Mouse (Mus musculus) hindbrain, embryonic 13.5 days (tissue): Measurements from ENCODE around the gene Acsm2. TPM values are rescaled to one million over a fixed set of nuclear protein-coding genes. Genes with fewer than 3 reads are reported as not detected.
"Not testable (repeated sequence)": the region's sequence is repeated elsewhere in the genome, so short reads cannot be mapped to it uniquely, and the experiment has no call there.

Source experiments
- ATAC-seq: fragments of 200-750 bp; cut with Nextera tagmentation; 2 replicates; pipeline ENCODE4 v1.8.0; 2017; ENCODE audit warnings: moderate TSS enrichment; ENCODE audit not compliant: low FRiP score
- H3K27ac ChIP-seq: fragments of 300-500 bp; sonication (generic); 2 replicates; pipeline ENCODE4 v1.5.1; 2015; ENCODE audit warnings: inconsistent platforms, mild to moderate bottlenecking, moderate library complexity
- H3K27me3 ChIP-seq: fragments of 300-500 bp; sonication (generic); 2 replicates; pipeline ENCODE4 v1.6.1; 2015; ENCODE audit warnings: mild to moderate bottlenecking, inconsistent platforms
- H3K36me3 ChIP-seq: fragments of 300-500 bp; sonication (generic); 2 replicates; pipeline ENCODE4 v1.6.1; 2015; ENCODE audit warnings: mild to moderate bottlenecking, inconsistent platforms
- H3K4me1 ChIP-seq: fragments of 300-500 bp; sonication (generic); replicated peaks from 2 replicates; pipeline ENCODE4 v1.6.1; 2015; ENCODE audit warnings: inconsistent platforms
- H3K4me2 ChIP-seq: fragments of 300-500 bp; sonication (generic); 2 replicates; pipeline ENCODE4 v1.6.1; 2015; ENCODE audit warnings: inconsistent platforms, mild to moderate bottlenecking, moderate library complexity
- H3K4me3 ChIP-seq: fragments of 300-500 bp; sonication (generic); 2 replicates; pipeline ENCODE4 v1.5.1; 2015; ENCODE audit warnings: mild to moderate bottlenecking, inconsistent platforms
- H3K9ac ChIP-seq: fragments of 300-500 bp; sonication (generic); 2 replicates; pipeline ENCODE4 v1.6.1; 2015; ENCODE audit warnings: mild to moderate bottlenecking, inconsistent platforms
- H3K9me3 ChIP-seq: fragments of 300-500 bp; sonication (generic); 2 replicates; pipeline ENCODE4 v1.6.1; 2016; ENCODE audit warnings: inconsistent platforms
- whole genome bisulfite sequencing: fragments of 180-500 bp; shearing (Covaris S2); methylation state at CpG from one replicate; pipeline ENCODE4 v1.1.7; 2015; 5-methylcytosine and 5-hydroxymethylcytosine counted together
- polyA plus RNA-seq: library from polyadenylated mRNA; unstranded; fragments of >200 nt; fragmentation: Nextera tagmentation; extraction: Ambion mirVana; gene quantifications from 2 replicates; pipeline ENCODE4 v1.2.1, GENCODE M21; 2015

Gene Acsm2
- polyA plus RNA-seq, 1 experiment from 2014 or later: not detected

DNA sequence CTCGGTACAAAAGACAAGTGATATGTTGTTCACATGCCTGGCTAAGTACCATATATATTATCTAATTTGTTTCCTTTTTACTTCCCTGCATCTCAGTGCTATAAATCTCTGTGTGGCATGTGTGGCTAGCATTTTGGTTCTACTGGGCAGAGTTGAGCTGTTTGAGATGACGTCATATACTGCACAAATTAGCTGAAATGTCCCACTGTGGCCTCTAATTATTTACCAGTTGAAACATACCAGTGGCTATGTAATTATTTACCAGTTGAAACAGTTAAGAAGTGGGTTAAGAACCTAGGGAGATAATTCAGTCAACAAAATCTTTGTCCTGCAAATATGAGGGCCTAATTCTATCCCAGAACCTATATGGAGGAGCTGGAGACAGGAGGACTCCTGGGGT is 26.6 kb upstream of the Acsm2 start:
- 68% methylated on average over 2 of the region's 2 CpGs for WGBS
- no peaks in the 10 kb centered on the region for H3K9me3 ChIP-seq
- no peak overlapping the region for H3K4me3 ChIP-seq
- peaks cover 5% of the 10 kb centered on the region for H3K4me1 ChIP-seq
- H3K36me3 ChIP-seq: no peaks in the 10 kb centered on the region
- no peak overlapping the region for H3K27ac ChIP-seq
- no peaks in the 10 kb centered on the region for H3K27me3 ChIP-seq
- no peak overlapping the region for H3K9ac ChIP-seq
- H3K4me2 ChIP-seq: no peak overlapping the region
- ATAC-seq: no peak

DNA sequence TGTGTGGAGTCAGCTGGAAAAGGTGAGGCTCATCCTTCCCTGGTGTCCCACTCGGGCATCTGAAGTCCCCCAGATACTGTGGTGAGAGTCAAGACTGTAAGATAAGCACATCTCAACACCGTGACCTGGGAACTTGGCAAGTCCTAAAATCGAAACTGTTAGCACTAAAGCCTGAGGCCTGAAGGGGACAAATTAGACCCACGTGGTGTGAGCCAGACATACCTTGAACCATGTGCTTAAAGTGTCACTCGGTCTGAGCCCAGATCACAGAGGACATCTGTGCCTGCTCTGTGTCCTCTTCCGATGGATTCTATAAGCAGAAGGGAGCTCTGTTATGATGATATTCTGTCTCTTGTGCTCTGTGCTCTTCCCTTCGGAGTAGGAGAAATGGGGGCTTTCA is 25.5 kb upstream of the Acsm2 start:
- no peaks in the 10 kb centered on the region for H3K9me3 ChIP-seq
- no peaks in the 10 kb centered on the region for H3K36me3 ChIP-seq
- ATAC-seq: no peak
- 88% methylated on average over 7 of the region's 7 CpGs for WGBS
- no peaks in the 10 kb centered on the region for H3K27me3 ChIP-seq
- H3K27ac ChIP-seq: no peak overlapping the region
- no peak overlapping the region for H3K4me3 ChIP-seq
- peaks cover 5% of the 10 kb centered on the region for H3K4me1 ChIP-seq
- H3K9ac ChIP-seq: no peak overlapping the region
- no peak overlapping the region for H3K4me2 ChIP-seq

DNA sequence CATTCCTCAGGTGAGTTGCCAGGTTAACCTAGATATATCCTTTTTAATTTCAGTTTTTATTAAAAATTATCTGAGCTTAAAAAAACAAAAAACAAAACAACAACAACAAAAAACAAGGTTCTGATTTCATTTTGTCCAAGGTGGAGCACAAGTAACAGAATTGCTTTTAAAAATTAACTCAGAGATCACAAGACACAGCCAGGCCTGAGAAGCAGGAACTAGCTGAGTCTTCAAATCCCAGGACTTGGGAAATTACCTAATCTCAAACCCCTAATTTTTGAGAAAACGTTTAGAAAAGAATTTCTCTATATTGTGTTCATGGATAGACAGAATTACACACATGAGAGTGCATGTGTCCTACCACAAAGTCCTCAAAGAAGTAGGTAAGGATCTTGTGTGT is 21.2 kb upstream of the Acsm2 start:
- no peak for ATAC-seq
- Histone ChIP-seq H3K9me3 (no peaks in the 10 kb centered on the region), H3K4me2 (no peak overlapping the region), H3K36me3 (no peaks in the 10 kb centered on the region), H3K9ac (no peak overlapping the region), H3K4me1 (no peaks in the 10 kb centered on the region), H3K4me3 (no peak overlapping the region), H3K27me3 (no peaks in the 10 kb centered on the region), H3K27ac (no peak overlapping the region)
- 73% methylated on average over 1 of the region's 1 CpGs for WGBS

DNA sequence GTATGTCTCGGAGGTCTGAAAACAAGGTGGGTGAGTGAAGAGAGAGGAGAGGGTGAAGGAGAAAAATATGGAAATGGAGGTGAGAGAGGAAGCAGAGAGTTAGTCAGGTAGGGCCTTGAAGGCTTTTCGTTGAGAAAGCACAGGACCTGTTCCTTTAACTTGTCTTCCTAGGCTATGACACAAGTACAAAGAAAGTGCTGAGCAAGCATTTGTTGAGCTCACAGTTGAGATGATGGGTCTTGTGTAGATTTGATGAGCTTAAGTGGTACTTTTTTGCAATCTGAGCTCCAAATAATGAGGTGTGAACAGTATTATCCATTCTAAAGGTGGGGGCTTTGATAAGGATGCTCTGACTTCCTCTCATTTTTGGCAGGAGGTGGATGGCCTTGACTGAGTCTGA is 19.8 kb upstream of the Acsm2 start:
- H3K9me3 ChIP-seq: no peaks in the 10 kb centered on the region
- H3K36me3 ChIP-seq: no peaks in the 10 kb centered on the region
- H3K4me3 ChIP-seq: no peak overlapping the region
- WGBS: 78% methylated on average over 2 of the region's 2 CpGs
- no peak overlapping the region for H3K4me2 ChIP-seq
- no peak overlapping the region for H3K27ac ChIP-seq
- H3K9ac ChIP-seq: no peak overlapping the region
- H3K27me3 ChIP-seq: no peaks in the 10 kb centered on the region
- no peaks in the 10 kb centered on the region for H3K4me1 ChIP-seq
- no peak for ATAC-seq

DNA sequence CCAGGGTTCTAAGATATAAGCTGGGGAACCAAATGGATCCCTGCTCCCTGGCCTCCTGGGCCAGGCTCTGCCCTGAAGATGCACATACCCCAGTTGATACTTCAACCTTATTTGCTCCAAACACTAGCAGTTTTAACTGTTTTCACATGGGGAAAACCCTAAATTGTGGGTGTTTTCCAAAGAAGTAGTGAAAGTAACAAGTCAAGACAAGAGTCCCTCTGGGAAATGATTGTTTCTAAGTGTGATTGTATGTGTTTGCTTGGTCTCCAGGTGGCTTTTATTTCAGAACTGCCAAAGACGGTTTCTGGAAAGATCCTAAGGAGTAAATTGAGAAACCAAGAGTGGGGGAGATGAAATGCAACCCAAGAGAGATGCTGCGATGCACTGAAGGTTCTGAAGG is 11.7 kb upstream of the Acsm2 start:
- Histone ChIP-seq H3K4me1 (no peaks in the 10 kb centered on the region), H3K9ac (no peak overlapping the region), H3K4me2 (no peak overlapping the region), H3K27me3 (no peaks in the 10 kb centered on the region), H3K36me3 (no peaks in the 10 kb centered on the region), H3K9me3 (no peaks in the 10 kb centered on the region), H3K27ac (no peak overlapping the region), H3K4me3 (no peak overlapping the region)
- 84% methylated on average over 2 of the region's 2 CpGs for WGBS
- ATAC-seq: no peak

DNA sequence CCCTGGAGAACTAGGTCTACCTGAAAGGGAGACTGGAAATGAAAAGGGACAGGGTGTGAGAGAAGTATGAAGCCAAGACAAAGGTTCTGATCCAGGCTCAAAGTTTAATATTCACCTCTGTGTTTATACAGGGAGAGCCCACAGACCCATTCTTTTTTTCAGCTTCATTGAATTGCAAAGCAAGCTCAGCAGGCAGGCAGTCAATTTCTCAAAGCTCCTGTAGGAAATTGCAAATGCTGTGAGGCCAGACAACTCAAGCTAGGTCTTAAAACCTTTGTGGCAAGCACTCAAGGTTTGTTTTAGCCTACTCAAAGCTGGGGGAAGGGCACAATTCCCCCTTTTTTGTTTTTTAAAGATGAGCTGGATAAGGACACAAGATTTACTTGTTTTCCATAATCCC is 8.6 kb upstream of the Acsm2 start:
- Histone ChIP-seq H3K9me3 (no peaks in the 10 kb centered on the region), H3K4me1 (no peaks in the 10 kb centered on the region), H3K9ac (no peak overlapping the region), H3K4me3 (no peak overlapping the region), H3K36me3 (no peaks in the 10 kb centered on the region), H3K27ac (no peak overlapping the region), H3K27me3 (no peaks in the 10 kb centered on the region), H3K4me2 (no peak overlapping the region)
- ATAC-seq: no peak

DNA sequence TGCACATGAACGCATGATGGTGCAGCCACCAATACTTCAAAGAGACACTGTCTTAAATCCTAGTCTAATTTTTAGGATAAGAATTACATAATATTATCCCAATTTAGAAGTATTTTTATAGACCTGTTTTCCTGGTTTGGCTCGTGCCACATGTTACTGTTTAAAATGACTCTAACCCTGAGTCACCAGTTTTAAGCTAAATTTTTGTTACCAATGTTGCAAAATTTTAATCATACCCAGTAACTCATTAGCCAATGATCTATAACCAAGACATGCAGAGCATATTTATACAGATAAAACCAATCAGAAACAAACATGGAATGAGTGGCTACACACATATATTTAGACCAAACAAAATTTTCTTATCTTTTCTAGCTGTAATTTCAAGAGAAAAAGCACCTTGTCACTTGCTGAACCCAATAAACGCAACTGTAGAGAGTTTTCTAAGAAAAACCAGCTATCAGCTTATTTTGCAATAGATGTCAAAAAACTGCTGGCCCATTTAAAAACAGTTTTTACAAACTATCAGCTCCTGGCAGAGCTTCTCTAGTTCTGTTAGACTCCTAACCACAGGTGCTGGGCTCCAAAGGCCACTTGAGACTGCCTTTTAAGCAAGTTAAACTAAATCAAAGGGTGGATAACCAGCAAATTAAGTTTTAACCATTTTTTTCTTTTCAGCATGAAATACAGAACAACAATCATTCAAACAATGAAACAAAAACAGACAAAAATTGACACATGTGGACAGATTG is 3.5 kb upstream of the Acsm2 start:
- Histone ChIP-seq H3K27me3 (no peaks in the 10 kb centered on the region), H3K4me2 (no peak overlapping the region), H3K9ac (no peak overlapping the region), H3K27ac (no peak overlapping the region), H3K4me1 (no peaks in the 10 kb centered on the region), H3K4me3 (no peak overlapping the region), H3K36me3 (no peaks in the 10 kb centered on the region), H3K9me3 (no peaks in the 10 kb centered on the region)
- 93% methylated on average over 3 of the region's 3 CpGs for WGBS
- ATAC-seq: no peak

DNA sequence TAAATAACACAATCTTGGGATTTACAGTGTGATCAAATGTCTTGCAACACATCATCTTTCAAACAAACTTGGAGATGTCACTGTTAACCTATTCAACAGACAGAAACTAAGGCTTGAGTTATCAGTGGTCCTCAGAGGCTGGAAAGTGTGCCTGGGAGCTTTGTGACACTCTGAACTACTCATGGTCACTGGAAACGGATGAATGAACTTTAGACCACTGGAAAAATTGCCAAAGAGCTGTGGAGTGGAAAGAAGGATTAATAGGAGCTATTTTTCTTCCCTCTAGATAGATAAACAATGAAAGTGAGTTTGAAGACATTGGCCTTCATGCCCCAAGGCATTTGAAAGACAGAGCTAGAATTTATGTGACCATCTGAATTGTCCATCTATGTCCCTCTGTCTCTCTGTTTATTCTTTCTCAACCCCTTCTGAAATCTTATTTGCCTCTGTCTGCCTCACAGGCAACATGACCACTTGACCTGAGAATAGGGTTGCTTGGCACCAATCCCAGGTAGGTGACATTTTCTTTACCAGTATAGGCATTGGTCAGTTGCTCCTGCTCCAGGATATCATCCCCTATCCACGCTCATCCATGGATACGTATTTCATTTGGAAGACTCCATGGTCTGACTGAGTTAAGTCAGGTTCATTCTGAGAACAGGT is 5.8 kb downstream of the Acsm2 start:
- H3K27ac ChIP-seq: no peak overlapping the region
- no peak overlapping the region for H3K4me3 ChIP-seq
- 82% methylated on average over 3 of the region's 3 CpGs for WGBS
- no peak overlapping the region for H3K4me2 ChIP-seq
- H3K4me1 ChIP-seq: no peaks in the 10 kb centered on the region
- H3K9me3 ChIP-seq: no peaks in the 10 kb centered on the region
- no peaks in the 10 kb centered on the region for H3K36me3 ChIP-seq
- ATAC-seq: no peak
- no peaks in the 10 kb centered on the region for H3K27me3 ChIP-seq
- H3K9ac ChIP-seq: no peak overlapping the region

DNA sequence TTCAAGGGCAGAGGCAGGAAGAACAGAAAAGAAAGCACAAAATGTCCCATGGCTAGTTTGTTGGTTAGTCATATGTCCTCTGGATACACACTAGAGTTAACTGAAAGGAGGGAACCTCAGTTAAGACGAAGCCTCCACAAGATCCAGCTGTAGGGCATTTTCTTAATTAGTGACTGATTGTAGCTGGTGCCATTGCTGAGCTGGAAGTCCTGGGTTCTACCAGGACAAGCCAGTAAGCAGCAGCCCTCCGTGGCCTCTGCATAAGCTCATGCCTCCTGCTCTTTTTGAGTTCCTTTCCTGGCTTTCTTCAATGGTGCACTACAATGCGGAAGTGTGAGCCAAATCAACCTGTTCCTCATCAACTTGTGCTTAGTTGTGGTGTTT is 6.3 kb downstream of the Acsm2 start:
- Histone ChIP-seq H3K4me3 (no peak overlapping the region), H3K27me3 (no peaks in the 10 kb centered on the region), H3K4me2 (no peak overlapping the region), H3K4me1 (no peaks in the 10 kb centered on the region), H3K9ac (no peak overlapping the region), H3K9me3 (no peaks in the 10 kb centered on the region), H3K27ac (no peak overlapping the region), H3K36me3 (no peaks in the 10 kb centered on the region)
- WGBS: 87% methylated on average over 3 of the region's 3 CpGs
- ATAC-seq: no peak

DNA sequence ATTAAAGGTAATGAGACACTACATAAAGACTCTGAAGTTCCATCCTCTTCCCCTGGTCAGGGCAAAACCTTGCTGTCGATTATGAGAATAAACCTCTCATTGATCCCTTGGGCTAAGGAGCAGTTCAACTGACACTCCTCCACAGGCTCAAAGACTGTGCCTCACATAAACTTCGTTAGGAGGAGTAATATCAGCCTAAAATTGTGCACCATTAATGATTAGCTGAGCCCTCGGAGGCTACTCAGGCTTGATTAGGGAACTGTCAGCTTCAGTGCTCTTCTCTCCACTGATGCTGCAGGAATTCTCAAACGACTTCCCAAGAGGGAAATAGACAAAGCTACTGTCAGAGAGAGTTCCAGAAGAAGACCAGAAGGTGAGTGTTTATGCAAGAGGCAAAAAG is 7.3 kb downstream of the Acsm2 start:
- no peaks in the 10 kb centered on the region for H3K9me3 ChIP-seq
- 59% methylated on average over 4 of the region's 4 CpGs for WGBS
- ATAC-seq: no peak
- H3K27ac ChIP-seq: no peak overlapping the region
- H3K27me3 ChIP-seq: no peaks in the 10 kb centered on the region
- no peaks in the 10 kb centered on the region for H3K36me3 ChIP-seq
- H3K4me2 ChIP-seq: no peak overlapping the region
- H3K9ac ChIP-seq: no peak overlapping the region
- no peak overlapping the region for H3K4me3 ChIP-seq
- no peaks in the 10 kb centered on the region for H3K4me1 ChIP-seq

DNA sequence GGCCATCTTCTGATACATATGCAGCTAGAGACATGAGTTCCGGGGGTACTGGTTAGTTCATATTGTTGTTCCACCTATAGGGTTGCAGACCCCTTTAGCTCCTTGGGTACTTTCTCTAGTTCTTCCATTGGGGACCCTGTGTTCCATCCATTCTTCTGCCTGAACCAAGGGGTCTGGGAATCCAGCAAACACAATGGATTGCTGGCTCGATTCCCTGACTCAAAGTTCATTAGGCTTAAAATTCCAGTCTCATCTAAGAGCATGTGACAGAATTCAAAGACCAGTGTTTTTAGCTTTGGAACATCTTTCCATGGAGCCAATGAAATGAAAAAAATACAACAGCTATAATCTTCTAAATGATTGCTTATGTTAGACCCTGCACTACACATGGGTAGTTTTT is 8.3 kb downstream of the Acsm2 start:
- not testable (repeated sequence) for H3K4me3 ChIP-seq, H3K9me3 ChIP-seq, H3K36me3 ChIP-seq, H3K27me3 ChIP-seq, H3K4me2 ChIP-seq, ATAC-seq, H3K9ac ChIP-seq, H3K4me1 ChIP-seq, H3K27ac ChIP-seq
- WGBS: 93% methylated on average over 2 of the region's 2 CpGs

DNA sequence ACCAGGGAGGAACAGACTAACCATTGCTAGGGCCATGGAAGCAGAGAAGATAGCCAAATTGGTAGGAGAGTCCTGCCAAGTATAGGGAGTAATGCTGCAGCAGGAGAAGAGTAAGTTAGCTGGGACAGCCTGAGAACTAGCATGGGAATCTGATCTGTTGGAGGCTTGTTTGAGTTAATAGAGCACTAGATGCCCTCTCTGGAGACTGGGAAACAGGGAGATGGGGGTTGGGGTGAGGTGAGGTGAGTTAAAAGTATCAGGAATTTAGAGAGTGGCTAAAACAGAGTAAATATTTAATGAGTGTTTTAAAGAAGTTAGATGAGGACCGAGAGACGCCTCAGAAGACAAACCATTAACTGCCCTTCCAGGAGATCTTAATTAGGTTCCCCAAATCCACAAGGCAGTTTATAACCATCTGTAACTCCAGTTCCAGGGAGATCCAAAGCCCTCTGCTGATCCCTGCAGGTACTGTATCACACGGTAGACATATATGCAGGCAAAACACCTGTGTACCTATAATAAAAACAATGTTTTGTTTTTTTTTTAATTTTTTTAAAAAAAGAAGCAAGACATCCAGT is 40.5 kb downstream of the Acsm2 start:
- WGBS: 77% methylated on average over 3 of the region's 3 CpGs
- H3K4me3 ChIP-seq: no peak overlapping the region
- no peak overlapping the region for H3K4me2 ChIP-seq
- H3K27me3 ChIP-seq: no peaks in the 10 kb centered on the region
- no peak overlapping the region for H3K27ac ChIP-seq
- H3K9ac ChIP-seq: no peak overlapping the region
- no peaks in the 10 kb centered on the region for H3K4me1 ChIP-seq
- H3K36me3 ChIP-seq: no peaks in the 10 kb centered on the region
- no peaks in the 10 kb centered on the region for H3K9me3 ChIP-seq
- no peak for ATAC-seq

DNA sequence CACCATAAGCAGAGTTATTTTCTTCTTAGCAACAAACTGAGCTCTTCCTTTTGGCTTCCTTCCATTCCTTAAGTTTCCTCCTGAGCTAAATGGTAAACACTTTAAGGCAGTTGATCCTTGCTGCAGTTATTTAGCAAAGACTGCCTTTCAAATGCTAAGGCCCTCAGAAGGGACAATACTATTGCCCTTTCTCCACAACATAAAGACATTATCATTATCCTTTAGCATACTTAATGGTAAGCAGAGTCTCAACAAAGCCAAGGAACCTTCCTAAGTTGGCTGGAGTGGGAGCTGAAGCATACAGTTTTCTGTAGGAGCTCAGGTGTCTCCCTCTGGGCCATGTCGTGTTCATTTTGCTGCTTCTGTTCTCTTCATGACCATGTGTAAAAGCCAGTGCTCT is 41.2 kb downstream of the Acsm2 start:
- WGBS: 25% methylated on average over 1 of the region's 1 CpGs
- ATAC-seq: no peak
- no peaks in the 10 kb centered on the region for H3K27me3 ChIP-seq

More for the DNA sequence above, 41.2 kb downstream of the Acsm2 start:
- Histone ChIP-seq H3K9ac (no peak overlapping the region), H3K27ac (no peak overlapping the region), H3K36me3 (no peaks in the 10 kb centered on the region), H3K4me1 (no peaks in the 10 kb centered on the region), H3K4me3 (no peak overlapping the region), H3K4me2 (no peak overlapping the region), H3K9me3 (no peaks in the 10 kb centered on the region)
